Mouse (Mus musculus): ENCODE data around the gene Olfr1053.
"Not testable (repeated sequence)": the region's sequence is repeated elsewhere in the genome, so short reads cannot be mapped to it uniquely, and the experiment has no call there.

The Olfr1053 gene

GRCm38 (mm10) chr2:86315184-86315583 is at the start of gene Olfr1053:
Gene Olfr1053 (minus strand): TSS chr2:86315284.
- no peak for DNase-seq (ENCODE audit: low spot score in 2 of 2)

- no peak for DNase-seq (ENCODE audit: low spot score in 2 of 2)
Observed at GRCm38 (mm10) chr2:86362369-86362768, 47.3 kb upstream of the Olfr1053 start, which contains the start of gene Olfr1056. Gene Olfr1056 (minus strand): TSS chr2:86362469.

GRCm38 (mm10) chr2:86351751-86352150 is 36.7 kb upstream of the Olfr1053 start:
- not testable (repeated sequence) for DNase-seq (ENCODE audit: low spot score in 2 of 2)

- no peak for DNase-seq (ENCODE audit: low spot score in 2 of 2)
Observed at GRCm38 (mm10) chr2:86350184-86350583, 35.1 kb upstream of the Olfr1053 start, which contains the start of gene Olfr1055. Gene Olfr1055 (minus strand): TSS chr2:86350284.

- no peak for DNase-seq (ENCODE audit: low spot score in 2 of 2)
Observed at GRCm38 (mm10) chr2:86335333-86335732, 20.2 kb upstream of the Olfr1053 start, which contains the start of gene Olfr1054. Gene Olfr1054 (minus strand): TSS chr2:86335433.

GRCm38 (mm10) chr2:86292155-86292554 is 22.9 kb downstream of the Olfr1053 start, which contains the start of gene Olfr1052:
Gene Olfr1052 (plus strand): TSS chr2:86292455.
- no peak for DNase-seq (ENCODE audit: low spot score in 2 of 2)

GRCm38 (mm10) chr2:86278988-86279387 is 36.1 kb downstream of the Olfr1053 start, which contains the start of gene Olfr1051:
Gene Olfr1051 (minus strand): TSS chr2:86279088.
- not testable (repeated sequence) for DNase-seq (ENCODE audit: low spot score in 2 of 2)

Measured in frontal cortex, postnatal 14 days (tissue).